Mouse (Mus musculus): ENCODE results near the gene Camta1. TPM values are rescaled to one million over a fixed set of nuclear protein-coding genes. Genes with fewer than 3 reads are reported as not detected.
A peak's percentile ranks its signal among the peaks of the same experiment; 100 is the strongest.
"Not testable (repeated sequence)": the region's sequence is repeated elsewhere in the genome, so short reads cannot be mapped to it uniquely, and the experiment has no call there.

Gene Camta1
- polyA plus RNA-seq, 1 experiment from 2014 or later = 77.1 TPM

GRCm38 (mm10) chr4:150917336-150918027, 944.2 kb downstream of the Camta1 start:
- Histone ChIP-seq H3K4me2 (replicated peaks) (no peak overlapping the region), H3K9ac (no peak overlapping the region), H3K27me3 (no peaks in the 10 kb centered on the region), H3K36me3 (no peaks in the 10 kb centered on the region), H3K4me1 (peaks cover 13% of the 10 kb centered on the region; the same call in 1 of the 2 replicates), H3K4me3 (replicated peaks) (no peak overlapping the region), H3K9me3 (replicated peaks) (no peaks in the 10 kb centered on the region), H3K27ac (replicated peaks) (no peak overlapping the region)
- 55% methylated on average over 8 of the region's 8 CpGs for WGBS
- ATAC-seq (ENCODE audit: insufficient number of reproducible peaks, low FRiP score, low TSS enrichment, low read depth) = no peak

GRCm38 (mm10) chr4:150915181-150915906, 946.3 kb downstream of the Camta1 start:
- Histone ChIP-seq H3K36me3 (no peaks in the 10 kb centered on the region), H3K4me2 (replicated peaks) (peak overlapping the region; percentile 57), H3K4me1 (peaks cover 13% of the 10 kb centered on the region; the same call in 1 of the 2 replicates), H3K4me3 (replicated peaks) (peak overlapping the region; percentile 75), H3K27me3 (no peaks in the 10 kb centered on the region), H3K9ac (peak overlapping the region; percentile 85), H3K27ac (replicated peaks) (peak overlapping the region; percentile 93), H3K9me3 (replicated peaks) (no peaks in the 10 kb centered on the region)
- 48% methylated on average over 10 of the region's 10 CpGs for WGBS
- ATAC-seq (ENCODE audit: insufficient number of reproducible peaks, low FRiP score, low TSS enrichment, low read depth) = no peak

- ATAC-seq (ENCODE audit: insufficient number of reproducible peaks, low FRiP score, low TSS enrichment, low read depth) = peak; percentile 86
These were observed 947.4 kb downstream of the Camta1 start, which contains the start of the genes Park7 and Tnfrsf9 for GRCm38 (mm10) chr4:150914290-150914733. TSS of gene Park7 (minus strand) at chr4:150914437. TSS of gene Tnfrsf9 (plus strand) at chr4:150914562.

GRCm38 (mm10) chr4:150913743-150914142, 947.9 kb downstream of the Camta1 start:
- 14% methylated on average over 12 of the region's 12 CpGs for WGBS

More at GRCm38 (mm10) chr4:150914290-150914733, 947.4 kb downstream of the Camta1 start, which contains the start of the genes Park7 and Tnfrsf9:
- Histone ChIP-seq H3K4me2 (replicated peaks) (peak within 1 kb of the TSS; percentile 57), H3K36me3 (no peaks in the 10 kb centered on the region), H3K9me3 (replicated peaks) (no peaks in the 10 kb centered on the region), H3K4me1 (peaks cover 13% of the 10 kb centered on the region; the same call in 1 of the 2 replicates), H3K9ac (peak within 1 kb of the TSS; percentile 85), H3K27ac (replicated peaks) (peak within 1 kb of the TSS; percentile 93), H3K4me3 (replicated peaks) (peak within 1 kb of the TSS; percentile 75), H3K27me3 (no peaks in the 10 kb centered on the region)
- under 1% methylated on average over 48 of the region's 48 CpGs for WGBS

GRCm38 (mm10) chr4:150910164-150910951, 951.3 kb downstream of the Camta1 start:
- peak overlapping the region; percentile 56 for H3K27ac ChIP-seq (replicated peaks)
- WGBS = 85% methylated on average over 19 of the region's 19 CpGs
- H3K27me3 ChIP-seq = no peaks in the 10 kb centered on the region
- peaks cover 23% of the 10 kb centered on the region for H3K4me1 ChIP-seq
- peak overlapping the region; percentile 99 for H3K4me3 ChIP-seq (replicated peaks)
- H3K9ac ChIP-seq = no peak overlapping the region
- ATAC-seq (ENCODE audit: insufficient number of reproducible peaks, low FRiP score, low TSS enrichment, low read depth) = no peak
- peak overlapping the region; percentile 70 for H3K4me2 ChIP-seq (replicated peaks)
- H3K36me3 ChIP-seq = peaks cover 19% of the 10 kb centered on the region
- no peaks in the 10 kb centered on the region for H3K9me3 ChIP-seq (replicated peaks)

More at GRCm38 (mm10) chr4:150913743-150914142, 947.9 kb downstream of the Camta1 start:
- Histone ChIP-seq H3K36me3 (no peaks in the 10 kb centered on the region), H3K9me3 (replicated peaks) (no peaks in the 10 kb centered on the region), H3K4me3 (replicated peaks) (peak overlapping the region; percentile 75), H3K4me2 (replicated peaks) (peak overlapping the region; percentile 57), H3K9ac (peak overlapping the region; percentile 85), H3K27ac (replicated peaks) (peak overlapping the region; percentile 93), H3K27me3 (no peaks in the 10 kb centered on the region), H3K4me1 (peaks cover 19% of the 10 kb centered on the region)
- ATAC-seq (ENCODE audit: insufficient number of reproducible peaks, low FRiP score, low TSS enrichment, low read depth) = no peak

GRCm38 (mm10) chr4:150909451-150910156, 952.1 kb downstream of the Camta1 start:
- Histone ChIP-seq H3K9ac (peak overlapping the region; percentile 95), H3K9me3 (replicated peaks) (no peaks in the 10 kb centered on the region), H3K27me3 (no peaks in the 10 kb centered on the region), H3K4me3 (replicated peaks) (peak overlapping the region; percentile 99), H3K36me3 (peaks cover 25% of the 10 kb centered on the region), H3K4me2 (replicated peaks) (peak overlapping the region; percentile 70), H3K27ac (replicated peaks) (peak overlapping the region; percentile 88), H3K4me1 (peaks cover 17% of the 10 kb centered on the region)
- ATAC-seq (ENCODE audit: insufficient number of reproducible peaks, low FRiP score, low TSS enrichment, low read depth) = peak; percentile 92
- under 1% methylated on average over 56 of the region's 56 CpGs for WGBS

- WGBS = 73% methylated on average over 5 of the region's 5 CpGs
- H3K27me3 ChIP-seq; ATAC-seq (ENCODE audit: insufficient number of reproducible peaks, low FRiP score, low TSS enrichment, low read depth); H3K9me3 ChIP-seq (replicated peaks); H3K27ac ChIP-seq (replicated peaks); H3K9ac ChIP-seq: not testable (repeated sequence)
- peak overlapping the region; percentile 70 for H3K4me2 ChIP-seq (replicated peaks)
- peaks cover 14% of the 10 kb centered on the region for H3K4me1 ChIP-seq
- peaks cover 33% of the 10 kb centered on the region for H3K36me3 ChIP-seq
- H3K4me3 ChIP-seq (replicated peaks) = peak overlapping the region; percentile 99
These were observed 953.2 kb downstream of the Camta1 start for GRCm38 (mm10) chr4:150908512-150908911.

GRCm38 (mm10) chr4:150907099-150907498, 954.6 kb downstream of the Camta1 start:
- 87% methylated on average over 8 of the region's 8 CpGs for WGBS
- H3K4me2 ChIP-seq (replicated peaks) = no peak overlapping the region
- peaks cover 14% of the 10 kb centered on the region for H3K4me1 ChIP-seq
- no peak for ATAC-seq (ENCODE audit: insufficient number of reproducible peaks, low FRiP score, low TSS enrichment, low read depth)
- no peak overlapping the region for H3K27ac ChIP-seq (replicated peaks)
- peaks cover 48% of the 10 kb centered on the region for H3K36me3 ChIP-seq
- no peak overlapping the region for H3K4me3 ChIP-seq (replicated peaks)
- H3K9ac ChIP-seq = no peak overlapping the region
- H3K27me3 ChIP-seq = no peaks in the 10 kb centered on the region
- H3K9me3 ChIP-seq (replicated peaks) = no peaks in the 10 kb centered on the region

GRCm38 (mm10) chr4:150903091-150903742, 958.5 kb downstream of the Camta1 start:
- peaks cover 4% of the 10 kb centered on the region for H3K4me1 ChIP-seq
- ATAC-seq (ENCODE audit: insufficient number of reproducible peaks, low FRiP score, low TSS enrichment, low read depth) = no peak
- H3K27me3 ChIP-seq = no peaks in the 10 kb centered on the region
- no peaks in the 10 kb centered on the region for H3K9me3 ChIP-seq (replicated peaks)
- 92% methylated on average over 14 of the region's 14 CpGs for WGBS
- H3K9ac ChIP-seq = no peak overlapping the region
- no peak overlapping the region for H3K4me2 ChIP-seq (replicated peaks)
- peaks cover 81% of the 10 kb centered on the region for H3K36me3 ChIP-seq
- no peak overlapping the region for H3K27ac ChIP-seq (replicated peaks)
- no peak overlapping the region for H3K4me3 ChIP-seq (replicated peaks)

- 89% methylated on average over 12 of the region's 12 CpGs for WGBS
- Histone ChIP-seq H3K4me1 (no peaks in the 10 kb centered on the region), H3K9ac (no peak overlapping the region), H3K4me2 (replicated peaks) (no peak overlapping the region), H3K36me3 (peaks cover 85% of the 10 kb centered on the region), H3K27ac (replicated peaks) (no peak overlapping the region), H3K27me3 (no peaks in the 10 kb centered on the region), H3K4me3 (replicated peaks) (no peak overlapping the region), H3K9me3 (replicated peaks) (no peaks in the 10 kb centered on the region)
- no peak for ATAC-seq (ENCODE audit: insufficient number of reproducible peaks, low FRiP score, low TSS enrichment, low read depth)
These were observed 959.6 kb downstream of the Camta1 start for GRCm38 (mm10) chr4:150902062-150902461.
